Mouse (Mus musculus) spleen, adult 12 weeks (tissue): ENCODE results near the gene Ccdc63.
"Not testable (repeated sequence)": the region's sequence is repeated elsewhere in the genome, so short reads cannot be mapped to it uniquely, and the experiment has no call there.

ENCODE experiments used
- DNase-seq: peaks from one replicate; pipeline ENCODE4 v3.0.0; 2022; ENCODE audit warnings: low spot score

Gene Ccdc63

DNA sequence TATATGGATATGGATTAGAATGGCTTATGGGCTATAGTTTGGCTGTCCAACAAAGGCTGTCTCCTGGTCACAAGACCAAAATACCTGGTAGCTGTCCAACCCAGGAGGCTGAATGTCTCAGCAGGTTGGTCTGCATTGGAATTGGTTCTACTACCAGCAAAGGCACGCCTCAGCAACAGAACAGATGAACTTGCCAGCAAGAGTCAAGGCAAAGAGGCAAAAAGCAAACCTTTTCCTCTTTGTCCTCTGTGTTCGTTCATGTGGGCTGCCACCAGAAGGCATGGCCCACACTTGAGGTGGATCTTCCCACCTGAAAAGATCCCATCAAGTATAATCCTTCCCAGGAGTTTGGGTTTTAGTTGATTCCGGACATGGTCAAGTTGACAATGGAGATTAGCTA, at the start of gene Ccdc63:
TSS of gene Ccdc63 (minus strand) at position 101 of the 400 bp plus-strand sequence.
- DNase-seq, result no peak

GRCm38 (mm10) chr5:122189115-122189514, 48.5 kb upstream of the Ccdc63 start:
- no peak for DNase-seq

DNA sequence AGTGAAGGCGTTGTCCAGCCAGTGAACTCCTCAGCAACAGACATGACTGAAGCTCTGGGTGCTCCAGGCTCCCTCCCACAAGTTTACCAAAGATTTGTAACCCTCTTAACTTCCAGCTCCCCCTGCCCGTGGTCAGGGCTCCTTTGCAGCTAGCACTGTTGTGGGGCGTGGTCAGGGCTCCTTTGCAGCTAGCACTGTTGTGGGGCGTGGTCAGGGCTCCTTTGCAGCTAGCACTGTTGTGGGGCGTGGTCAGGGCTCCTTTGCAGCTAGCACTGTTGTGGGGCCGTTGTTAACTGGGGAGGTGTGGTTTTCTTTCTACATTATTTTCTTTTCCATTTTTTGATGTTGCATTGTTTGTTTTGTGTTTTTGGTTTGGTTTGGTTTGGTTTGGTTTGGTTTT, 44.2 kb upstream of the Ccdc63 start:
- DNase-seq, result not testable (repeated sequence)

- DNase-seq, result no peak
Measured at GRCm38 (mm10) chr5:122184283-122184806, 43.7 kb upstream of the Ccdc63 start.

DNA sequence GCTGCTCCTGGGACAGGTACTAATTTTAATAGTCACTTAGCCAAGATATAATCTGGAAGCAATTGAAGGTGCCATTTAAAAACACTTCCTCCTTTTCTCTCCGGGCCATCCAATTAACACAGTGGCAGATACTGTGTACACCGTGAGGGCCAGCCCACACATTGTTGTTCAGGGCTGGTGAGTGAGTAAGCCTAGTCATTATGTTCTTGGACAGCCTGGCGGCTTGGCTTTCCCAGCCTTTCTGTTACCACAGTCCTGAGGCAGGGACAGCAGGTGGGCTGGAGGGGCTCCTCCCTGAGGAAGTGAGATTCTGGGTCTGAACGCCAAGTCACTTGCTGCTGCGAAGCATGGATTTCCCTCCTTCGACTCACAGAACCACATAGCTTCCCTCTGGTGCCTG, 39.0 kb upstream of the Ccdc63 start:
- DNase-seq, result no peak

- DNase-seq, result peak; percentile 26
Measured at GRCm38 (mm10) chr5:122176398-122176797, 35.8 kb upstream of the Ccdc63 start.

DNA sequence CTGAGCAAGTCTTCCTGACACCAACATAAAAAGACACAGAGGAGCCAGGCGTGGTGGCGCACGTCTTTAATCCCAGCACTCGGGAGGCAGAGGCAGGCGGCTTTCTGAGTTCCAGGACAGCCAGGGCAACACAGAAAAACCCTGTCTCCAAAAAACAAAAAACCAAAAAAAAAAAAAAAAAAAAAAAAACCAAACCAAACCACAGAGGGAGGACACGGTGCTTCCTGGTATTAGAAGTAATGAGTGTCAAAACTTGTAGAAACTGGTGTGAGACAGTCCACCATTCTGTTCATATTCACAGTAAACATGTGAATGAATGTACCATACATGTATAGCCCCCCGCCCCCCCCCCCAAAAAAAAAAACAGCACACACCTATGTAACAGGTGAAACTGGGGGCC, 35.3 kb upstream of the Ccdc63 start:
- DNase-seq, result no peak

- DNase-seq, result no peak
Measured at GRCm38 (mm10) chr5:122175402-122175801, 34.8 kb upstream of the Ccdc63 start.

DNA sequence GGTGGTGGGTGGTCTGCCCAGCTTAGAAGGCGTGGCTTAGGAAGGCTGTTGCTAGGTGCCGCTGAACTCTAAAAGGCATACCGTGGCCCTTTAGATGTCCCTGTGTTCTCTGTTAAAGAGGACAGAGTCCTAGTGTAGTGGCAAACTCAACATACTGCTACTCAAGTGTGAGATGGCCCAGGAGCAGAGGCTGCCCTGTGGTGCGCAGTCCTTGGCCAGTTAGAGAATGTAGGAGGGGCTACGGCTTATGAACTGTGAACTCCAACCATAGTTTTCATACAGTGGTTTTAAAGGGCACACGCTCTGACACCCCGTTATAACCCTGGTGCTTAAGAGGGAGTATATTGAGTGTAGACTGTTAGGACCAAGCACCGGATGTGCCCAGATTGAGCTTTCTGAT, 30.4 kb upstream of the Ccdc63 start:
- DNase-seq, result no peak

DNA sequence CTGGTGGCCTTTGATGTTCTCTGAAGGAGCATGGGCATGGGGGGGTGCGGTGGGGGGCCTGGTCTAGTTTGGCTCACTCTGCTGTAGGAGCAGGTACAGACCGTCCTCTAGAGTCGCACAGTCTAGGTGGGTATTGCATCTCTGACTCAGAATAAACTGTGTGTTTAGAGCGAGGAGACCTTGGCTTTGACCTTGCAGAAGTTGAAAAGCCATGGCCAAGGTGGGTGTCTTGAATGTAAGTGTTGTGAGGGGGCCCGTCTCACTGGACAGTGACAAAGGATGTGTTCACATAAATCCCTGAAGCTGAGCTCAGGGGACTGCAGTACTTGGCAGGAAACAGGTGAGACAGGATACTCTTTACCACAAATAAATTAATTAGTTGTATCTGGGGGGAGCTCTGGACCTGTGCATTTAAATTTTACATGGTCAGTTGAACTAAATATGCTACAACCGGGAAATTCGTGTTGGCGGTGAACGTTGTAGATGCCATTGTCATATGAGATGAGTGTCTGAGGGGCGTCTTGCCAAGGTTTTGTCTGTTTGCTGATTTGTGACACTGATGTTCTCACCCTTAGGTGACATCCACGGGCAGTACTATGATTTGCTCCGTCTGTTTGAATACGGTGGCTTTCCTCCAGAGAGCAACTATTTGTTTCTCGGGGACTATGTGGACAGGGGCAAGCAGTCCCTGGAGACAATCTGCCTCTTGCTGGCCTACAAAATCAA, 27.9 kb upstream of the Ccdc63 start:
- DNase-seq, result no peak

DNA sequence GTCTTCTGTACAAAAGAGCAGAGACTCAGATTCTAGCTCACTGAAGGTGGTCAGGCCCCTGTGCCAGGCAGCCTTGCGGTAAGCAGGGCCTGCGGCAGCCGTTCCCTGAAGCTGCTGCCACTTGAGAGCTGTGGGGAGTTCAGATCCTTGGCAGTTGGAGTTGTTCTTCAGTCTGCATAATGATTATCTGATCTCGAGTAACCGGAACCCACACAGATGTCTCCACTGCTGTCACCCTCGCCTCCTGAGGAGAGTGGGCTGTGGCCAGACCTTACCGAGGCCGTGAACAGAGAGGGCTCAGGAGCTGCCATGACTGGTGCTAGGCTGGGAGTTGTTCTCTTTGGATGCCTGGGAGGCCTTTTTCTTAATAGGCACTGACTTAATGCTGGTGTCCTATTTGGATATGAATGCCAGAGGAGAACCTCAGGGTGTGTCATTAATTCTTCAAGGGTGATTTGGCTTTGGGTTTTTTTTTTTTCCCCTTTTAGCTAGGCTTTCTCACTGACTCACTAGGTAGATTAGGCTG, 26.1 kb upstream of the Ccdc63 start:
- no peak for DNase-seq

- no peak for DNase-seq
Measured at GRCm38 (mm10) chr5:122165233-122165915, 24.8 kb upstream of the Ccdc63 start.

DNA sequence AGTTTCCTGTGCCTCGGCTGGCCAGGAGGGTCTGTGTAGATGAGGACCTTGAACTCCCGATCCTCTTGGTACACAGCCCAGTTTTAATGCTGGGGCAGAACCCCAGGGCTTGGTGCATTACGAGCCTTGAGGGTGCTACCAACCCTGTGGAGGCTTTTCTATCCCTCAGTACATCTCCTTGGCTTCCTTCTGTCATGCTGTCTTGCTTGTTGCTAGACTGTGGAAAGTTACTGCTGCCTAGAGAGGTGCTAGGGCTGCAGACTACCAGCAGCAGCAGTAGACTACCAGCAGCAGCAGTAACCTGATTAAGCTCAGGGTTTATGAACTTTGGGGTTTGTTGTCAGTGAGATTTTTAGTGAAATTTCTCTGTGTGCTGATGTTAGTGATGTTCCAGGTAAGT, 23.4 kb upstream of the Ccdc63 start:
- no peak for DNase-seq

DNA sequence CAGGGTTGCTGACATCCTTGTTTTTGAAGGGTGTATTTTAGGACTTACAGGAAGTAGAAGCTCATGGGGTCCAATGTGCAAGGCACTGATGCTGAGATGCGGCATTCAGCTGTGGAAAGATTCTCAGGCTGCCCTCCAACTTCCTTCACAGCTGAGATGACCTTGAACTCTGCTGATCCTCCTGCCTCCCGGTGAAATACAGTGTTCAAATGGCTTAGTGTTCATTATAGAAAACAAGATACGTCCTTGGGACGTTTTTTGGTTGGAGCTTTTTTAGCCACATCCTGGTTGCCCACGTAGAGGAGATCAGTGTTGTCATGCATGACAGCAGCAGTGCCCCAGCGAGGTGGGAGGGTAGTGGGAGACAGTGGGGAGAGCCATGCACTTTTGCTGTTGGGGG, 22.6 kb upstream of the Ccdc63 start:
- no peak for DNase-seq

- peak; percentile 23 for DNase-seq
Measured at GRCm38 (mm10) chr5:122158557-122159515, 18.2 kb upstream of the Ccdc63 start.

DNA sequence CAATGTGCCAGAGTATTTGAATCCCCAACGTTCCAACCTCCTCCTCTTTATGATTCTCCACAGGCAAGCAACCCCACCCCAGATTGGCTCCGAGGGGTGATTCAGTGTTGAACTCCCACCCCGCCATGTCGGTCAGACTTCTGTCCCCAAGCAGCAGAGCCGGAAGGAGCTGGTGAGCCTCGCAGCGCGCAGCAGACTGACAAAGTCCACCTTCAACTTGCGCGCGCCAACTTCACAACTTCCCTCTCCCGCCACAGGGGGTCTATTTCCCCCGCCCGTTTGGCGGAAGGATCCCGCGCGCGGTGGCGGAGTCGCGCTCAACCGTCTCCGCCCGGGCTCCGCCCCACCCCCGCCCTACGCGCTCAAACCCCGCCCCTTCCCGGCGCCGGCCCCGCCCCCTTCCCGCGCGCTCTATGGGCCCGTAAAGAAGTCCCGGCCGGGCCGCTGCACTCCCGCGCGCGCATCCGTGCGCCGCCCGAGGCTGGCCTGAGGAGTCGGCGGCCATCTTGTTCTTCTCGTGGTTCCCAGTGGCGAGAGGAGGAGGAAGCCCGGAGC, 17.3 kb upstream of the Ccdc63 start, which contains the start of gene Ppp1cc:
TSS of gene Ppp1cc (plus strand) at position 452 of the 555 bp plus-strand sequence.
- DNase-seq, result peak; percentile 83

- DNase-seq, result no peak
Measured at GRCm38 (mm10) chr5:122156486-122156885, 15.9 kb upstream of the Ccdc63 start.

DNA sequence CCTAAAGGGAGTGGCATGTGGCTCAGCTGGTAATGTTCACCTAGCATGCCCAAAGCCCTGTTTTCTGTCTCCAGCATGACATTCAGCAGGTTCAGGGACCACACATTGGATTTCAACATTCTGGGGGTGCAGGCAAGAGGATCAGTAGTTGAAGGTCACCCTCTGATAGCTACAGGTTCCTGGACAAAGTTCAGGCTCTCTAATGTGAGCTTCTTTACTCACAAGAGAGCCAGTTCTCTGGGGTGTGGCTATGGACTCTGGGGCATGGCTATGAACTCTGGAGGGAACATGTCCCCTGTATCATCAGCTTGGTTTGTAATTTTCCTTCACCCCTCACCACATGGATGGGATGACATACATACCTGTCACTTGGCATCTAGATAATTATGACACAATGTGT, 15.0 kb upstream of the Ccdc63 start:
- no peak for DNase-seq

GRCm38 (mm10) chr5:122154782-122155181, 14.2 kb upstream of the Ccdc63 start:
- DNase-seq, result no peak

DNA sequence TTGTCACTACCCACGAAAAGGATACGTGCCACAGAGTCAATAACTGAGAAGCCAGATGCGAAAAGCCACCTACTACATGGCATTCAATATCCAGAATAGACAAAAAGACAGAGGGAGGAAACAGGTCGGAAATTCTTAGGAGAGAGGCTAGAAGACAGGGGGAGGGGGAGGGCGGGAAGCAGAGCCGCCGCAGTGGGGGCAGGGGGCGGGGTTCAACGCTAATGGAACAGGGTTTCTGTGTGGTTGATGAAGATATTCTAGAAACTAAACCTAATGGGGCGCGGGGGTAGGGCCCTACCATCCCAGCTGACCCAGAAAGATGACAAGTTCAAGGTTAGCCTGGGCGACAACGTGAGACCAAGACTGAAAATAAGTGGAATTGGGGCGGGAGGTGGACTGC, 13.4 kb upstream of the Ccdc63 start:
- no peak for DNase-seq

- not testable (repeated sequence) for DNase-seq
Measured at GRCm38 (mm10) chr5:122152508-122152907, 11.9 kb upstream of the Ccdc63 start.

DNA sequence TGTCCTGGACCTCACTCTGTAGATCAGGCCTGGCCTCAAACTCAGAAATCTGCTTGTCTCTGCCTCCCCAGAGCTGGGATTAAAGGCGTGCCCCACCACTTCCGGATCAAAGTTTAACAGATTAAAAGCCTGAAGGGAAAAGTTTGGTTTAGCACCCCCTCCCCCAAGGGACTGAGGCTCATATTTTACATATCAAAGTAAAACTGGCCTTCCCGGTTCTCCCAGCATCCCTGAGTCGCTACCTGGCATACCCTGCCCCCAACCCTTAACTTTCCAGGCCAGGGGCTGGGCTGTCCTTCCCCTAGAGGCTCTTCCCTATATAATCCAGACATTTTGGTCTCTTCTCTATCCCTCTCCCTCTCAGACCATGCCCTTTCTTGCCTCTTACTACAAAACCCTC, 8.6 kb upstream of the Ccdc63 start:
- DNase-seq, result no peak
